In genomic region chr3:52510831-52511230, GRCm38 (mm10) we compare ENCODE assay signal across 13 mouse cellular contexts.
DNase-seq lines count a peak whose midpoint lies in the region; ATAC-seq and TF ChIP-seq lines count a peak whose summit lies in the region.
"Had no signal": no experiment of that assay in that cellular context is flagged by ENCODE, and none has a peak within 500 bp of the region (broad histone marks: within the 10 kb centered on the region; RNA-seq: fewer than 3 reads in every experiment).

No protein-coding gene starts in this region.

- H3K27ac ChIP-seq in forebrain, embryonic 13.5 days = no peak overlapping the region
- H3K27ac ChIP-seq in forebrain, embryonic 11.5 days (ENCODE audit: low read depth, low read length) = no peak overlapping the region; the same call in 1 of the 2 replicates
- H3K27ac ChIP-seq in hindbrain, embryonic 16.5 days (ENCODE audit: low read depth, low read length) = no peak overlapping the region
- H3K27ac ChIP-seq in small intestine, adult 2 months (ENCODE audit: insufficient read depth, low read depth, low read length) = peak overlapping the region; percentile 99

- no peak overlapping the region for H3K4me3 ChIP-seq in forebrain, embryonic 13.5 days
- no peak overlapping the region for H3K4me3 ChIP-seq in forebrain, embryonic 11.5 days (ENCODE audit: low read depth, low read length)
- H3K4me3 ChIP-seq in hindbrain, embryonic 16.5 days (ENCODE audit: low read length) = no peak overlapping the region
- H3K4me3 ChIP-seq in small intestine, adult 2 months (ENCODE audit: low read depth, low read length) = no peak overlapping the region
- H3K4me3 ChIP-seq: erythroblast, embryonic 14.5 days had no signal

- intact Hi-C loops in left cerebral cortex, postnatal 36 days (cut with DNase I) = loop anchor here (10.0 kb wide), 1 partner anchor 194 kb away; no protein-coding TSS in a partner anchor

- TF ChIP-seq CTCF in small intestine, adult 2 months (IDR thresholded peaks at IDR 0.05; ENCODE audit: extremely low read depth, insufficient read length, insufficient replicate concordance, low read depth, low read length) = no peak

- H3K9ac ChIP-seq in forebrain, embryonic 13.5 days = no peak overlapping the region
- no peak overlapping the region for H3K9ac ChIP-seq in forebrain, embryonic 11.5 days (ENCODE audit: low read length)
- no peak overlapping the region for H3K9ac ChIP-seq in hindbrain, embryonic 16.5 days (ENCODE audit: low read depth, low read length)
- H3K9ac ChIP-seq: lung, embryonic 14.5 days had no signal

- peaks cover 27% of the 10 kb centered on the region for H3K27me3 ChIP-seq in forebrain, embryonic 13.5 days
- H3K27me3 ChIP-seq in forebrain, embryonic 11.5 days (ENCODE audit: control insufficient read depth, insufficient read depth, low read length) = no peaks in the 10 kb centered on the region
- no peaks in the 10 kb centered on the region for H3K27me3 ChIP-seq in hindbrain, embryonic 16.5 days (replicated peaks; ENCODE audit: control insufficient read depth, insufficient read depth, low read length)
- no peaks in the 10 kb centered on the region for H3K27me3 ChIP-seq in small intestine, adult 2 months (ENCODE audit: control insufficient read depth, insufficient read depth, low read length)

- 0 out of 2 replicates have a peak, but pooled peaks have one; percentile 17 for ATAC-seq in forebrain, embryonic 13.5 days
- ATAC-seq in forebrain, embryonic 11.5 days (replicated peaks; ENCODE audit: low FRiP score) = no peak
- ATAC-seq in hindbrain, embryonic 16.5 days = no peak

- TF ChIP-seq POLR2A in small intestine, adult 2 months (IDR thresholded peaks at IDR 0.05; ENCODE audit: low read depth, low read length) = no peak

- H3K4me1 ChIP-seq in forebrain, embryonic 13.5 days = peaks cover 14% of the 10 kb centered on the region
- H3K4me1 ChIP-seq in forebrain, embryonic 11.5 days (replicated peaks; ENCODE audit: control insufficient read depth, insufficient read depth, low read length) = peaks cover 2% of the 10 kb centered on the region
- H3K4me1 ChIP-seq in hindbrain, embryonic 16.5 days (ENCODE audit: control insufficient read depth, insufficient read depth, low read depth, low read length) = no peaks in the 10 kb centered on the region
- peaks cover 5% of the 10 kb centered on the region; the same call in 1 of the 2 replicates for H3K4me1 ChIP-seq in small intestine, adult 2 months (ENCODE audit: control insufficient read depth, insufficient read depth, insufficient read length, low read length)

- DNase-seq in forebrain, embryonic 11.5 days (ENCODE audit: low spot score) = no peak
- peak; percentile 18 to 36 for DNase-seq in left cerebral cortex, postnatal 36 days (ENCODE audit: low spot score in 2 of 2)
- DNase-seq in left cerebral cortex, adult 9 months (ENCODE audit: low spot score in 2 of 2) = no peak
- no peak for DNase-seq in lung, postnatal 10 days
- no peak for DNase-seq in urinary bladder, postnatal 25 days (ENCODE audit: low spot score)
- DNase-seq: adrenal gland, postnatal 14 days; heart, postnatal 4 days; liver had no signal

- peak overlapping the region; percentile 40 for H3K4me2 ChIP-seq in forebrain, embryonic 13.5 days
- H3K4me2 ChIP-seq in forebrain, embryonic 11.5 days (ENCODE audit: low read depth, low read length, severe bottlenecking) = no peak overlapping the region; the same call in 1 of the 2 replicates
- peak overlapping the region; percentile 49 for H3K4me2 ChIP-seq in hindbrain, embryonic 16.5 days (ENCODE audit: low read length)

- H3K36me3 ChIP-seq in forebrain, embryonic 13.5 days (ENCODE audit: poor library complexity, severe bottlenecking) = no peaks in the 10 kb centered on the region
- no peaks in the 10 kb centered on the region for H3K36me3 ChIP-seq in forebrain, embryonic 11.5 days (ENCODE audit: control insufficient read depth, insufficient read depth, low read length)
- H3K36me3 ChIP-seq in hindbrain, embryonic 16.5 days (ENCODE audit: control insufficient read depth, insufficient read depth, low read length) = no peaks in the 10 kb centered on the region
- no peaks in the 10 kb centered on the region for H3K36me3 ChIP-seq in small intestine, adult 2 months (ENCODE audit: control insufficient read depth, insufficient read depth, low read length)

- 0 out of 2 replicates have a peak, but pooled peaks cover 5% of the 10 kb centered on the region for H3K9me3 ChIP-seq in forebrain, embryonic 13.5 days (replicated peaks)
- no peaks in the 10 kb centered on the region for H3K9me3 ChIP-seq in forebrain, embryonic 11.5 days (ENCODE audit: control insufficient read depth, low read length)
- no peaks in the 10 kb centered on the region; the same call in 1 of the 2 replicates for H3K9me3 ChIP-seq in hindbrain, embryonic 16.5 days (ENCODE audit: control insufficient read depth, low read length)

- 70% methylated on average over 6 of the region's 6 CpGs for WGBS in forebrain, embryonic 13.5 days
- 73% methylated on average over 6 of the region's 6 CpGs for WGBS in forebrain, embryonic 11.5 days
- 81% methylated on average over 6 of the region's 6 CpGs for WGBS in hindbrain, embryonic 16.5 days
- WGBS in small intestine, adult 2 months = 18% methylated on average over 6 of the region's 6 CpGs

Comparison
In these comparisons a context has a peak if more than half of its experiments do, and no peak if none do; other contexts are left out.
1. DNase-seq: peak in left cerebral cortex, postnatal 36 days (2 of 2); none in forebrain, embryonic 11.5 days (single experiment), left cerebral cortex, adult 9 months (0 of 2), lung, postnatal 10 days (single experiment) and urinary bladder, postnatal 25 days (single experiment).